Mouse (Mus musculus): ENCODE measurements around the gene Prg3. TPM values are rescaled to one million over a fixed set of nuclear protein-coding genes. Genes with fewer than 3 reads are reported as not detected.

Prg3 gene
- not detected in 2 replicates for polyA plus RNA-seq (2012; rRNA removed)

GRCm38 (mm10) chr2:84987930-84988329 is at the start of gene Prg3:
Prg3 (plus strand) TSS chr2:84988215.

GRCm38 (mm10) chr2:84980188-84980587 is 7.8 kb upstream of the Prg3 start, which contains the start of gene Prg2:
Prg2 (plus strand) TSS chr2:84980461.

GRCm38 (mm10) chr2:85037047-85038026 is 49.3 kb downstream of the Prg3 start, which contains the start of the genes Ssrp1 and P2rx3:
Ssrp1 (plus strand) TSS chr2:85037234.
P2rx3 (minus strand) TSS chr2:85037462.

Other genes starting within 250 kb of the Prg3 start
- gene Gm19426, start 244.6 kb upstream of the Prg3 start, polyA plus RNA-seq (2012; rRNA removed), result 0.17 and 0.35 TPM in 2 replicates
- 227 and 242 TPM in 2 replicates for gene Serping1, start 212.8 kb upstream of the Prg3 start, polyA plus RNA-seq (2012; rRNA removed)
- gene Ube2l6, start 189.4 kb upstream of the Prg3 start, polyA plus RNA-seq (2012; rRNA removed), result 11.1 and 16.7 TPM in 2 replicates
- gene Smtnl1, start 165.6 kb upstream of the Prg3 start, polyA plus RNA-seq (2012; rRNA removed), result not detected in 2 replicates
- gene Timm10, start 161.2 kb upstream of the Prg3 start, polyA plus RNA-seq (2012; rRNA removed), result 28.1 and 31.6 TPM in 2 replicates
- gene Slc43a1, start 149.4 kb upstream of the Prg3 start, polyA plus RNA-seq (2012; rRNA removed), result 10.5 and 10.6 TPM in 2 replicates
- 3.2 and 4.2 TPM in 2 replicates for gene Rtn4rl2, start 101.5 kb upstream of the Prg3 start, polyA plus RNA-seq (2012; rRNA removed)
- gene Slc43a3, start 51.6 kb upstream of the Prg3 start, polyA plus RNA-seq (2012; rRNA removed), result 27.0 and 31.9 TPM in 2 replicates
- gene Prg2, start 7.8 kb upstream of the Prg3 start, polyA plus RNA-seq (2012; rRNA removed), result 0.29 and 0.43 TPM in 2 replicates
- gene Ssrp1, start 49.0 kb downstream of the Prg3 start, polyA plus RNA-seq (2012; rRNA removed), result 64.4 and 82.2 TPM in 2 replicates
- 0.49 and 0.66 TPM in 2 replicates for gene P2rx3, start 49.2 kb downstream of the Prg3 start, polyA plus RNA-seq (2012; rRNA removed)
- 133 and 136 TPM in 2 replicates for gene Tnks1bp1, start 59.8 kb downstream of the Prg3 start, polyA plus RNA-seq (2012; rRNA removed)
- 3.3 and 4.9 TPM in 2 replicates for gene Aplnr, start 148.0 kb downstream of the Prg3 start, polyA plus RNA-seq (2012; rRNA removed)
- 1.1 and 1.2 TPM in 2 replicates for gene Lrrc55, start 209.0 kb downstream of the Prg3 start, polyA plus RNA-seq (2012; rRNA removed)